Mouse (Mus musculus) kidney, adult 2 months (tissue): ENCODE data around the gene Fgf6. TPM values are rescaled to one million over a fixed set of nuclear protein-coding genes. Genes with fewer than 3 reads are reported as not detected.

Experiments
- DNase-seq: peaks from one replicate; pipeline ENCODE4 v3.0.0; 2021
- H3K27ac ChIP-seq: fragments of 200-500 bp; 2 replicates; pipeline ENCODE4 v1.5.1; 2012; ENCODE audit warnings: low read depth, low read length, control low read depth, inconsistent platforms; ENCODE audit not compliant: insufficient read depth
- H3K27me3 ChIP-seq: fragments of 200-500 bp; replicated peaks from 2 replicates; pipeline ENCODE4 v1.6.1; 2012; ENCODE audit warnings: mild to moderate bottlenecking, moderate library complexity, low read length, inconsistent platforms; ENCODE audit not compliant: control insufficient read depth, insufficient read depth
- H3K36me3 ChIP-seq: fragments of 200-500 bp; 2 replicates; pipeline ENCODE4 v1.6.1; 2012; ENCODE audit warnings: mild to moderate bottlenecking, moderate library complexity, low read length, inconsistent platforms; ENCODE audit not compliant: control insufficient read depth, insufficient read depth
- H3K4me1 ChIP-seq: fragments of 200-500 bp; 2 replicates; pipeline ENCODE4 v1.6.1; 2011; ENCODE audit warnings: low read length; ENCODE audit not compliant: control insufficient read depth, insufficient read depth
- H3K4me3 ChIP-seq: fragments of 200-500 bp; 2 replicates; pipeline ENCODE4 v1.5.1; 2011; ENCODE audit warnings: mild to moderate bottlenecking, low read depth, low read length, control low read depth; ENCODE audit not compliant: insufficient read depth
- CTCF ChIP-seq: fragments of 200-500 bp; conservative IDR thresholded peaks from 2 replicates; pipeline ENCODE4 v1.5.1; 2011; ENCODE audit warnings: low read depth, mild to moderate bottlenecking, control low read depth, low read length, moderate library complexity, mixed read lengths; ENCODE audit not compliant: insufficient read depth, insufficient read length
- POLR2A ChIP-seq: fragments of 200-500 bp; IDR thresholded peaks from one replicate; pipeline ENCODE4 v1.6.1; 2011; ENCODE audit warnings: low read depth, low read length, control low read depth
- WGBS: fragments of 180-500 bp; shearing (Covaris S2); methylation state at CpG from one replicate; pipeline ENCODE4 v1.1.7; 2018; 5-methylcytosine and 5-hydroxymethylcytosine counted together
- polyA plus RNA-seq: library from polyadenylated mRNA; depleted of rRNA; stranded (reverse); fragments of >200 nt; gene quantifications from 2 replicates; pipeline ENCODE4 v1.2.3, GENCODE M21; 2012; rRNA removed

The Fgf6 gene
- polyA plus RNA-seq, 1 experiment, result 0.02 TPM

- 73% methylated on average over 4 of the region's 4 CpGs for WGBS
- Histone ChIP-seq H3K27ac (no peak overlapping the region), H3K36me3 (no peaks in the 10 kb centered on the region), H3K4me3 (no peak overlapping the region), H3K27me3 (no peaks in the 10 kb centered on the region), H3K4me1 (no peaks in the 10 kb centered on the region)
- no peak for DNase-seq
- no peak for TF ChIP-seq POLR2A
- no peak for TF ChIP-seq CTCF
Measured at GRCm38 (mm10) chr6:127050847-127051246, 35.5 kb downstream of the Fgf6 start.

GRCm38 (mm10) chr6:127056990-127057588 is 41.7 kb downstream of the Fgf6 start:
- no peaks in the 10 kb centered on the region for H3K27me3 ChIP-seq
- 62% methylated on average over 12 of the region's 12 CpGs for WGBS
- no peaks in the 10 kb centered on the region for H3K4me1 ChIP-seq
- no peak overlapping the region for H3K27ac ChIP-seq
- H3K36me3 ChIP-seq, result no peaks in the 10 kb centered on the region
- no peak for DNase-seq
- no peak overlapping the region for H3K4me3 ChIP-seq
- TF ChIP-seq POLR2A (no peak), CTCF (no peak)

GRCm38 (mm10) chr6:127059975-127060374 is 44.6 kb downstream of the Fgf6 start:
- Histone ChIP-seq H3K27me3 (no peaks in the 10 kb centered on the region), H3K4me1 (no peaks in the 10 kb centered on the region), H3K4me3 (no peak overlapping the region), H3K36me3 (no peaks in the 10 kb centered on the region), H3K27ac (no peak overlapping the region)
- no peak for DNase-seq
- TF ChIP-seq CTCF, result no peak
- TF ChIP-seq POLR2A, result no peak
- 84% methylated on average over 4 of the region's 4 CpGs for WGBS

DNA sequence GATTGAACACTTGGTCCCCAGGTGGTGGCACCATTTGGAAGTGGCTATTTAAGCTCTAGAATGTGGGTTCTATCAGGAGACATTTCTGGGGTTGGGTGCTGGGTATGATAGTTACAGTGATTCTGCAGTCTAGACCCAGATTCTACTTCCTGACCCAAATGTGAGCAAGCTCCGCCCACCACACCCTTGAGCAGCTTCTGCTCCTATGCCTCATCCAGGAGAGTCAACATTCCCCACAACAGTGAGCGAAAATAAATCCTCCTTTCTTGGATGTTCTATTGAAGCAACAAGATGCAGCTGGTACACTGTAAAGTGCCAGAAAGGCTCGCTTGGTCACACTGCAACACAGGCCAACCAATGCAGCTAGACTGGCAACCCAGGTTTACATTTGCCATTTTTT is 48.5 kb downstream of the Fgf6 start:
- no peaks in the 10 kb centered on the region for H3K27me3 ChIP-seq
- H3K36me3 ChIP-seq, result no peaks in the 10 kb centered on the region
- WGBS, result 82% methylated on average over 3 of the region's 3 CpGs
- no peak for DNase-seq
- no peak overlapping the region for H3K27ac ChIP-seq
- no peaks in the 10 kb centered on the region for H3K4me1 ChIP-seq
- TF ChIP-seq POLR2A (no peak), CTCF (no peak)
- H3K4me3 ChIP-seq, result no peak overlapping the region

DNA sequence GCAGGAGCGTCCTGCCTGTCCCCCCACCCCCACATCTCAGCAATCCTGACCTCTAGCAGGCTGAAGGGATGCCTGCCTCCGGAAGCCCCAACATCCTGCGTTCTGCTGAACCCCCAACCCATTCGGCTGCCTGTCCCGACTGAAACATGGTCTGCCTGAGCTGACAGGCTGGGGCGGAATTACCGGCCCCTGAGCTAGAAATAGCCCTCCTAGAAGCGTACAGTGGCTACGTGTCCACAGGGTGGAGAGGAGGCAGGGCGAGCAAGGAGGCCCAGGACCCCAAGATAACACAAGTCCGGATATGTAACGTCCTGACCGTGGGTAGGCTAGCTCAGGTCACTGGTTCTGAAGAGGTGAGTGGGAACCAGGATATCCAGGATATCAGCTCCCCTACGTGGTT is 49.4 kb downstream of the Fgf6 start:
- no peak for DNase-seq
- Histone ChIP-seq H3K27ac (no peak overlapping the region), H3K36me3 (no peaks in the 10 kb centered on the region), H3K4me1 (no peaks in the 10 kb centered on the region), H3K4me3 (no peak overlapping the region), H3K27me3 (no peaks in the 10 kb centered on the region)
- TF ChIP-seq CTCF (no peak), POLR2A (no peak)
- WGBS, result 6% methylated on average over 14 of the region's 14 CpGs

GRCm38 (mm10) chr6:127072817-127073216 is 57.4 kb downstream of the Fgf6 start, which contains the start of gene Fgf23:
TSS of gene Fgf23 (plus strand) at chr6:127072902.
- DNase-seq, result no peak
- WGBS, result 13% methylated on average over 5 of the region's 5 CpGs
- H3K27me3 ChIP-seq, result no peaks in the 10 kb centered on the region

More at GRCm38 (mm10) chr6:127072817-127073216, 57.4 kb downstream of the Fgf6 start, which contains the start of gene Fgf23:
- H3K4me3 ChIP-seq, result no peak within 1 kb of the TSS
- H3K27ac ChIP-seq, result no peak within 1 kb of the TSS
- H3K36me3 ChIP-seq, result no peaks in the 10 kb centered on the region
- H3K4me1 ChIP-seq, result no peaks in the 10 kb centered on the region
- TF ChIP-seq CTCF (no peak), POLR2A (no peak)

Other genes starting within 250 kb of the Fgf6 start
- 280 and 346 TPM in 2 replicates for gene Ndufa9, start 166.4 kb upstream of the Fgf6 start, polyA plus RNA-seq
- gene Akap3, start 162.5 kb upstream of the Fgf6 start, polyA plus RNA-seq, result 0.11 and 0.18 TPM in 2 replicates
- not detected in 2 replicates for gene Dyrk4, start 93.7 kb upstream of the Fgf6 start, polyA plus RNA-seq
- 0.54 and 0.75 TPM in 2 replicates for gene Rad51ap1, start 76.0 kb upstream of the Fgf6 start, polyA plus RNA-seq
- gene D6Wsu163e, start 75.6 kb upstream of the Fgf6 start, polyA plus RNA-seq, result 5.9 and 8.7 TPM in 2 replicates
- not detected in 2 replicates for gene Fgf23, start 57.3 kb downstream of the Fgf6 start, polyA plus RNA-seq
- 2.4 and 3.0 TPM in 2 replicates for gene Tigar, start 94.0 kb downstream of the Fgf6 start, polyA plus RNA-seq
- 18.8 and 27.7 TPM in 2 replicates for gene Ccnd2, start 136.6 kb downstream of the Fgf6 start, polyA plus RNA-seq